Mouse (Mus musculus) hindbrain, postnatal 0 days (tissue): Measurements from ENCODE around the gene Osbpl9. TPM values are rescaled to one million over a fixed set of nuclear protein-coding genes. Genes with fewer than 3 reads are reported as not detected.

Experiments used
- ATAC-seq: fragments of 200-750 bp; cut with Nextera tagmentation; 2 replicates; pipeline ENCODE4 v1.8.0; 2017; ENCODE audit warnings: mild to moderate bottlenecking, moderate TSS enrichment, moderate library complexity
- DNase-seq: peaks from one replicate; pipeline ENCODE4 v3.0.0-alpha.2; 2015; ENCODE audit warnings: low spot score
- H3K27ac ChIP-seq: fragments of 300-500 bp; sonication (generic); 2 replicates; pipeline ENCODE4 v1.5.1; 2014; ENCODE audit warnings: mild to moderate bottlenecking
- H3K27me3 ChIP-seq: fragments of 300-500 bp; sonication (generic); 2 replicates; pipeline ENCODE4 v1.6.1; 2014; ENCODE audit warnings: low read length, mixed read lengths; ENCODE audit not compliant: insufficient read depth
- H3K36me3 ChIP-seq: fragments of 300-500 bp; sonication (generic); 2 replicates; pipeline ENCODE4 v1.6.1; 2014; ENCODE audit warnings: low read length, mixed read lengths; ENCODE audit not compliant: insufficient read depth
- H3K4me1 ChIP-seq: fragments of 300-500 bp; sonication (generic); 2 replicates; pipeline ENCODE4 v1.6.1; 2014; ENCODE audit warnings: antibody characterized with exemption, low read length, mixed read lengths; ENCODE audit not compliant: insufficient read depth
- H3K4me2 ChIP-seq: fragments of 300-500 bp; sonication (generic); 2 replicates; pipeline ENCODE4 v1.6.1; 2014; ENCODE audit warnings: low read depth, mild to moderate bottlenecking, low read length, moderate library complexity, mixed read lengths
- H3K4me3 ChIP-seq: fragments of 300-500 bp; sonication (generic); 2 replicates; pipeline ENCODE4 v1.5.1; 2014; ENCODE audit warnings: low read length
- H3K9ac ChIP-seq: fragments of 300-500 bp; sonication (generic); replicated peaks from 2 replicates; pipeline ENCODE4 v1.6.1; 2014; ENCODE audit warnings: mild to moderate bottlenecking, low read length, moderate library complexity, mixed read lengths
- H3K9me3 ChIP-seq: fragments of 300-500 bp; sonication (generic); 2 replicates; pipeline ENCODE4 v1.6.1; 2016; ENCODE audit warnings: low read length, mixed read lengths
- CTCF ChIP-seq: IDR thresholded peaks from 2 replicates; pipeline ENCODE4 v1.5.1; 2016; ENCODE audit warnings: antibody characterized with exemption, control low read depth, low read depth
- WGBS: fragments of 180-500 bp; shearing (Covaris S2); extraction: QIAGEN DNeasy Blood & Tissue Kit; methylation state at CpG from one replicate; pipeline ENCODE4 v1.1.7; 2014; 5-methylcytosine and 5-hydroxymethylcytosine counted together
- polyA plus RNA-seq: library from polyadenylated mRNA; unstranded; fragments of >200 nt; fragmentation: Nextera tagmentation; extraction: Ambion mirVana; gene quantifications from 2 replicates; pipeline ENCODE4 v1.2.1, GENCODE M21; 2015
- total RNA-seq: library from RNA; depleted of rRNA; stranded (reverse); fragments of >200 nt; gene quantifications from 2 replicates; pipeline ENCODE4 v1.2.3, GENCODE M21; 2014

Osbpl9 gene
- total and polyA plus RNA-seq, 2 experiments from 2014 or later: 59.0 to 59.3 TPM

DNA sequence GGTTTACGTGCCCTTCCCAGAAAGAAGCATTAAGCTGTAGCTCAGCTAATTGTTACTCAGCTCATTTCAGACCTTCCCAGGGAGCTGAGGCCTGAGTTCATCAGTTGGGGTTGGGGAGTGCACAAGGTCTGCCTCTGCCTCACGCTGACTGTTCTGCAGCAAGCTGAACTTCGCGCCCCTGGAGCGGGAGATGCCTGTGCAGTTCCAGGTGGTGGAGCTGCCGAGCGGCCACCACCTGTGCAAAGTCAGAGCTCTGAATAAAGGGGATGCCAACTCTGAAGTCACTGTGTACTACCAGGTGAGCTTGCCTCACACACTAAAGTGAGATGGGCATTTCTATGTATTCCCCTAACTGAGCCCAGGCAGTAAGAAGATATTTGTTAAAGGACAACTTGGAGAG lies 145.7 kb downstream of the Osbpl9 start:
- no peak for DNase-seq
- ATAC-seq: no peak
- TF ChIP-seq CTCF: 0 out of 2 replicates have a peak, but pooled peaks have one; percentile 8
- Histone ChIP-seq H3K4me2 (no peak overlapping the region), H3K9me3 (no peaks in the 10 kb centered on the region), H3K9ac (no peak overlapping the region), H3K27ac (no peak overlapping the region), H3K27me3 (no peaks in the 10 kb centered on the region), H3K36me3 (peaks cover 63% of the 10 kb centered on the region), H3K4me3 (no peak overlapping the region), H3K4me1 (no peaks in the 10 kb centered on the region)
- 77% methylated on average over 7 of the region's 7 CpGs for WGBS

DNA sequence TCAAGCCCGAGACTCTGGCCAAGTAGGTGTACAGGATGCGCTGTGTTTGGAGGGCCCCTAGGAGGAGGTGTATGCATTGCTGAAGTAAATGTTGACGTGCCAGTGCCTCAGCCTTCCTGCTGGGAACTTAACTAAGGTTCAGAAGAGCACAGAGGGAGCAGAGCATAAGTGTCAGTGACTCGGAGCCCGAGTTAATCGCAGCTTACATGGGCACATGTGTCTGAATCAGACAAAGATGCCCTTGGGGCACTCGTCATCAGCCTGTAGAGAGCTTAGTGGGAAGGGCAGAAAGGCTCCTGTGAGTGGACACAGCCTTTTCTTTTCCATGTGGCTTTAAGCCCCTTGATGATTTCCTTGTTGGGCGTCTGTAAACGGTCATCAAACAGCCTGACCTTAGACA lies 148.1 kb downstream of the Osbpl9 start:
- no peak overlapping the region for H3K4me2 ChIP-seq
- no peaks in the 10 kb centered on the region for H3K9me3 ChIP-seq
- no peaks in the 10 kb centered on the region for H3K27me3 ChIP-seq
- no peak for DNase-seq
- ATAC-seq: no peak
- H3K4me3 ChIP-seq: no peak overlapping the region
- WGBS: 75% methylated on average over 9 of the region's 9 CpGs
- no peak for TF ChIP-seq CTCF
- no peak overlapping the region for H3K9ac ChIP-seq
- H3K4me1 ChIP-seq: no peaks in the 10 kb centered on the region
- H3K27ac ChIP-seq: no peak overlapping the region
- peaks cover 61% of the 10 kb centered on the region for H3K36me3 ChIP-seq

- no peaks in the 10 kb centered on the region for H3K27me3 ChIP-seq
- WGBS: 14% methylated on average over 1 of the region's 1 CpGs
- H3K4me2 ChIP-seq: no peak overlapping the region
- ATAC-seq: peak; percentile 38; the same call in 1 of the 2 replicates
- H3K27ac ChIP-seq: peak overlapping the region; percentile 62; the same call in 1 of the 2 replicates
- peaks cover 53% of the 10 kb centered on the region for H3K36me3 ChIP-seq
- H3K9me3 ChIP-seq: no peaks in the 10 kb centered on the region
- no peaks in the 10 kb centered on the region for H3K4me1 ChIP-seq
- no peak for DNase-seq
- H3K4me3 ChIP-seq: no peak overlapping the region
- TF ChIP-seq CTCF: no peak
- H3K9ac ChIP-seq: no peak overlapping the region
Observed at GRCm38 (mm10) chr4:109052282-109052681, 149.8 kb downstream of the Osbpl9 start.

DNA sequence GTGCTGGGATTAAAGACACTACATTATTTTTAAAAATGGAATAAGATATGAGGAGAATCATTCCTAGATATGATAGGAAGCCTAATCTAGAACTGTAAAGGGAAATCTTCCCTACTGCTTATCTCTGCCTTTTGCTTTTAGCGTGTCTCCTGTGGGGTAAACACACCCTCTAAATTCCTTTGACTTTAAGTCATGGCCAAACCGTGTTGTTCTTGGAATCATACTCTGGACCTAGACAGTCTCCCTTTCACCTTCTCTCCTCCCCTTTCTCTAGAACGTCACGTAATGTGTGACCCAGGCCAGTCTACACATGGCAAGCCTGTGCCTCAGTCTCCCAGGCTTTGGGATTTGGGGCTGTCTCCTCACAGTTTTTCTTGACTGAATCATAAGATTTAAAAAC lies 153.8 kb downstream of the Osbpl9 start:
- 79% methylated on average over 4 of the region's 4 CpGs for WGBS
- Histone ChIP-seq H3K27me3 (no peaks in the 10 kb centered on the region), H3K27ac (no peak overlapping the region), H3K4me3 (no peak overlapping the region), H3K4me2 (no peak overlapping the region), H3K9ac (no peak overlapping the region), H3K4me1 (no peaks in the 10 kb centered on the region), H3K36me3 (peaks cover 51% of the 10 kb centered on the region), H3K9me3 (no peaks in the 10 kb centered on the region)
- no peak for ATAC-seq
- no peak for DNase-seq
- no peak for TF ChIP-seq CTCF

DNA sequence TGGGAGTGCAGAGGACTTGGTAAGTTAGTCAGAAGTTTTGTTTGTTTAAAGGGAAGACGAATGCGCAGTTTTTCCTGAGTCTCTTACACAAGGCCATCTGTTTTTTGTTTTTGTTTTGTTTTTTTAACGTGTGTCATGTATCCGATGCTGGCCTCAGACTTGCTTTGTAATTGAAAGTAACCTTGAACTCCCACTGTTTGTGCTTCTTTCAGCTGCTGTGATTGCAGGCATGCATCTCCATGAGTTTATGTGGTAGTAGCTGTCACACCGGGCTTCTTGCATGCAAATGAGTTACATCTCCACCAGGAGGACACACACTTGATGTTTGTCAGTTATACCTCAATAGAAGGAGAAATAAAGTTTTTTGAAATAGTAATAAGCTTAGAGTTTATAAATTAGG lies 158.3 kb downstream of the Osbpl9 start:
- DNase-seq (no peak), ATAC-seq (no peak)
- Histone ChIP-seq H3K4me1 (no peaks in the 10 kb centered on the region), H3K27me3 (no peaks in the 10 kb centered on the region), H3K4me3 (no peak overlapping the region), H3K36me3 (peaks cover 49% of the 10 kb centered on the region), H3K27ac (no peak overlapping the region), H3K9ac (no peak overlapping the region), H3K4me2 (no peak overlapping the region), H3K9me3 (no peaks in the 10 kb centered on the region)
- 67% methylated on average over 5 of the region's 5 CpGs for WGBS
- no peak for TF ChIP-seq CTCF

DNA sequence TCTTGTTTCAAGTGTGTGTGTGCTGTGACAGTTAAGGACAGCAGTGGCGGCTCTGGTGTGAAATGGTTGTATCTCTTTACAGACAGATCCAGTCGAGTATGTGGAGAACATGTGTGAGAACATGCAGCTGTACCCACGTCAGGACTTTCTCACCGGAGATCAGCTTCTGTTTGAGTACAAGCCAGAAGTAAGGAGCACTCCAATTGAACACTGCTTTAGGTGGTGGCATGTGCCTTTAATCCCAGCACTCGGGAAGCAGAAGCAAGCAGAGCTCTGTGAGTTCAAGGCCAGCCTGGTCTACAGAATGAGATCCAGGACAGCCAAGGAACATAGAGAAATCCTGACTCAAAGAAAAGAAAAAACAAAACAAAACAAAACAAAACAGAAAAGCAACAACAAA lies 158.8 kb downstream of the Osbpl9 start:
- Histone ChIP-seq H3K4me1 (no peaks in the 10 kb centered on the region), H3K4me2 (no peak overlapping the region), H3K27me3 (no peaks in the 10 kb centered on the region), H3K9me3 (no peaks in the 10 kb centered on the region), H3K27ac (no peak overlapping the region), H3K9ac (no peak overlapping the region), H3K4me3 (no peak overlapping the region), H3K36me3 (peaks cover 49% of the 10 kb centered on the region)
- ATAC-seq (no peak), DNase-seq (no peak)
- no peak for TF ChIP-seq CTCF
- 89% methylated on average over 5 of the region's 5 CpGs for whole genome bisulfite sequencing

- ATAC-seq: no peak
- no peaks in the 10 kb centered on the region for H3K27me3 ChIP-seq
- H3K9ac ChIP-seq: no peak overlapping the region
- no peak overlapping the region for H3K4me3 ChIP-seq
- no peaks in the 10 kb centered on the region for H3K4me1 ChIP-seq
- no peak overlapping the region for H3K27ac ChIP-seq
- H3K36me3 ChIP-seq: peaks cover 46% of the 10 kb centered on the region
- 91% methylated on average over 4 of the region's 4 CpGs for WGBS
- no peak for TF ChIP-seq CTCF
- no peak overlapping the region for H3K4me2 ChIP-seq
- no peak for DNase-seq
- H3K9me3 ChIP-seq: no peaks in the 10 kb centered on the region
Observed at GRCm38 (mm10) chr4:109042739-109043138, 159.3 kb downstream of the Osbpl9 start.
